Mouse (Mus musculus): ENCODE data around the gene Mak. TPM values are rescaled to one million over a fixed set of nuclear protein-coding genes. Genes with fewer than 3 reads are reported as not detected.
A peak's percentile ranks its signal among the peaks of the same experiment; 100 is the strongest.

Gene Mak
- polyA plus RNA-seq, 1 experiment from 2014 or later, result 0.11 TPM

- H3K9me3 ChIP-seq (ENCODE audit: control insufficient read depth, low read length), result no peaks in the 10 kb centered on the region
- no peak overlapping the region for H3K4me2 ChIP-seq (ENCODE audit: low read depth, low read length)
- no peak overlapping the region for H3K9ac ChIP-seq (ENCODE audit: low read depth, low read length)
- H3K4me1 ChIP-seq (ENCODE audit: control insufficient read depth, insufficient read depth, low read length), result no peaks in the 10 kb centered on the region
- no peak for ATAC-seq
- WGBS, result 94% methylated on average over 2 of the region's 2 CpGs
- no peak overlapping the region for H3K27ac ChIP-seq (ENCODE audit: low read length)
- H3K27me3 ChIP-seq (replicated peaks; ENCODE audit: control insufficient read depth, insufficient read depth, low read length), result no peaks in the 10 kb centered on the region
- no peak overlapping the region for H3K4me3 ChIP-seq (ENCODE audit: low read length)
- H3K36me3 ChIP-seq (ENCODE audit: control insufficient read depth, insufficient read depth, low read length), result no peaks in the 10 kb centered on the region
Measured at GRCm38 (mm10) chr13:41100031-41100430, 20.5 kb upstream of the Mak start.

GRCm38 (mm10) chr13:41098325-41098724 lies 18.8 kb upstream of the Mak start:
- ATAC-seq, result no peak
- H3K4me3 ChIP-seq (ENCODE audit: low read length), result no peak overlapping the region
- no peak overlapping the region for H3K9ac ChIP-seq (ENCODE audit: low read depth, low read length)
- no peaks in the 10 kb centered on the region for H3K36me3 ChIP-seq (ENCODE audit: control insufficient read depth, insufficient read depth, low read length)
- 83% methylated on average over 15 of the region's 15 CpGs for WGBS
- H3K27ac ChIP-seq (ENCODE audit: low read length), result no peak overlapping the region
- no peaks in the 10 kb centered on the region for H3K27me3 ChIP-seq (replicated peaks; ENCODE audit: control insufficient read depth, insufficient read depth, low read length)
- H3K4me2 ChIP-seq (ENCODE audit: low read depth, low read length), result no peak overlapping the region
- H3K9me3 ChIP-seq (ENCODE audit: control insufficient read depth, low read length), result no peaks in the 10 kb centered on the region
- H3K4me1 ChIP-seq (ENCODE audit: control insufficient read depth, insufficient read depth, low read length), result no peaks in the 10 kb centered on the region

GRCm38 (mm10) chr13:41097324-41098058 lies 18.0 kb upstream of the Mak start:
- Histone ChIP-seq H3K36me3 (ENCODE audit: control insufficient read depth, insufficient read depth, low read length) (no peaks in the 10 kb centered on the region), H3K9me3 (ENCODE audit: control insufficient read depth, low read length) (no peaks in the 10 kb centered on the region), H3K27ac (ENCODE audit: low read length) (no peak overlapping the region), H3K9ac (ENCODE audit: low read depth, low read length) (no peak overlapping the region), H3K27me3 (replicated peaks; ENCODE audit: control insufficient read depth, insufficient read depth, low read length) (no peaks in the 10 kb centered on the region), H3K4me2 (ENCODE audit: low read depth, low read length) (0 out of 2 replicates have a peak overlapping the region, but pooled peaks have one; percentile 16), H3K4me1 (ENCODE audit: control insufficient read depth, insufficient read depth, low read length) (no peaks in the 10 kb centered on the region), H3K4me3 (ENCODE audit: low read length) (no peak overlapping the region)
- 53% methylated on average over 16 of the region's 16 CpGs for WGBS
- no peak for ATAC-seq

GRCm38 (mm10) chr13:41094160-41094559 lies 14.7 kb upstream of the Mak start:
- 79% methylated on average over 10 of the region's 10 CpGs for WGBS
- H3K36me3 ChIP-seq (ENCODE audit: control insufficient read depth, insufficient read depth, low read length), result no peaks in the 10 kb centered on the region
- no peak for ATAC-seq
- no peak overlapping the region for H3K9ac ChIP-seq (ENCODE audit: low read depth, low read length)
- no peak overlapping the region for H3K4me2 ChIP-seq (ENCODE audit: low read depth, low read length)
- H3K27ac ChIP-seq (ENCODE audit: low read length), result no peak overlapping the region
- no peak overlapping the region for H3K4me3 ChIP-seq (ENCODE audit: low read length)
- H3K9me3 ChIP-seq (ENCODE audit: control insufficient read depth, low read length), result no peaks in the 10 kb centered on the region
- no peaks in the 10 kb centered on the region for H3K27me3 ChIP-seq (replicated peaks; ENCODE audit: control insufficient read depth, insufficient read depth, low read length)
- H3K4me1 ChIP-seq (ENCODE audit: control insufficient read depth, insufficient read depth, low read length), result no peaks in the 10 kb centered on the region

GRCm38 (mm10) chr13:41091271-41091670 lies 11.8 kb upstream of the Mak start:
- H3K4me2 ChIP-seq (ENCODE audit: low read depth, low read length), result no peak overlapping the region
- no peak overlapping the region for H3K4me3 ChIP-seq (ENCODE audit: low read length)
- H3K27me3 ChIP-seq (replicated peaks; ENCODE audit: control insufficient read depth, insufficient read depth, low read length), result no peaks in the 10 kb centered on the region
- 27% methylated on average over 10 of the region's 10 CpGs for WGBS
- H3K9me3 ChIP-seq (ENCODE audit: control insufficient read depth, low read length), result no peaks in the 10 kb centered on the region
- H3K36me3 ChIP-seq (ENCODE audit: control insufficient read depth, insufficient read depth, low read length), result no peaks in the 10 kb centered on the region
- H3K27ac ChIP-seq (ENCODE audit: low read length), result no peak overlapping the region
- no peak for ATAC-seq
- H3K4me1 ChIP-seq (ENCODE audit: control insufficient read depth, insufficient read depth, low read length), result no peaks in the 10 kb centered on the region
- no peak overlapping the region for H3K9ac ChIP-seq (ENCODE audit: low read depth, low read length)

- Histone ChIP-seq H3K36me3 (ENCODE audit: control insufficient read depth, insufficient read depth, low read length) (no peaks in the 10 kb centered on the region), H3K4me1 (ENCODE audit: control insufficient read depth, insufficient read depth, low read length) (no peaks in the 10 kb centered on the region), H3K9ac (ENCODE audit: low read depth, low read length) (no peak overlapping the region), H3K4me2 (ENCODE audit: low read depth, low read length) (no peak overlapping the region), H3K4me3 (ENCODE audit: low read length) (no peak overlapping the region), H3K9me3 (ENCODE audit: control insufficient read depth, low read length) (no peaks in the 10 kb centered on the region), H3K27me3 (replicated peaks; ENCODE audit: control insufficient read depth, insufficient read depth, low read length) (no peaks in the 10 kb centered on the region), H3K27ac (ENCODE audit: low read length) (no peak overlapping the region)
- ATAC-seq, result no peak
Measured at GRCm38 (mm10) chr13:41088746-41089145, 9.2 kb upstream of the Mak start.

GRCm38 (mm10) chr13:41085140-41085539 lies 5.6 kb upstream of the Mak start:
- 11% methylated on average over 2 of the region's 2 CpGs for WGBS
- H3K9me3 ChIP-seq (ENCODE audit: control insufficient read depth, low read length), result no peaks in the 10 kb centered on the region

GRCm38 (mm10) chr13:41084521-41084920 lies 5.0 kb upstream of the Mak start:
- H3K9ac ChIP-seq (ENCODE audit: low read depth, low read length), result no peak overlapping the region
- WGBS, result 75% methylated on average over 3 of the region's 3 CpGs
- H3K36me3 ChIP-seq (ENCODE audit: control insufficient read depth, insufficient read depth, low read length), result no peaks in the 10 kb centered on the region
- no peak overlapping the region for H3K4me3 ChIP-seq (ENCODE audit: low read length)
- ATAC-seq, result no peak
- H3K27ac ChIP-seq (ENCODE audit: low read length), result no peak overlapping the region
- no peaks in the 10 kb centered on the region for H3K27me3 ChIP-seq (replicated peaks; ENCODE audit: control insufficient read depth, insufficient read depth, low read length)
- H3K4me1 ChIP-seq (ENCODE audit: control insufficient read depth, insufficient read depth, low read length), result no peaks in the 10 kb centered on the region
- no peaks in the 10 kb centered on the region for H3K9me3 ChIP-seq (ENCODE audit: control insufficient read depth, low read length)
- H3K4me2 ChIP-seq (ENCODE audit: low read depth, low read length), result no peak overlapping the region

More at GRCm38 (mm10) chr13:41085140-41085539, 5.6 kb upstream of the Mak start:
- H3K36me3 ChIP-seq (ENCODE audit: control insufficient read depth, insufficient read depth, low read length), result no peaks in the 10 kb centered on the region
- no peaks in the 10 kb centered on the region for H3K4me1 ChIP-seq (ENCODE audit: control insufficient read depth, insufficient read depth, low read length)
- H3K4me3 ChIP-seq (ENCODE audit: low read length), result no peak overlapping the region
- H3K27ac ChIP-seq (ENCODE audit: low read length), result no peak overlapping the region
- no peak for ATAC-seq
- H3K27me3 ChIP-seq (replicated peaks; ENCODE audit: control insufficient read depth, insufficient read depth, low read length), result no peaks in the 10 kb centered on the region
- no peak overlapping the region for H3K4me2 ChIP-seq (ENCODE audit: low read depth, low read length)
- no peak overlapping the region for H3K9ac ChIP-seq (ENCODE audit: low read depth, low read length)

GRCm38 (mm10) chr13:41080700-41081099 lies 1.2 kb upstream of the Mak start:
- H3K9me3 ChIP-seq (ENCODE audit: control insufficient read depth, low read length), result no peaks in the 10 kb centered on the region
- ATAC-seq, result no peak
- H3K4me2 ChIP-seq (ENCODE audit: low read depth, low read length), result no peak overlapping the region
- H3K4me1 ChIP-seq (ENCODE audit: control insufficient read depth, insufficient read depth, low read length), result no peaks in the 10 kb centered on the region
- H3K27ac ChIP-seq (ENCODE audit: low read length), result no peak overlapping the region
- H3K27me3 ChIP-seq (replicated peaks; ENCODE audit: control insufficient read depth, insufficient read depth, low read length), result peaks cover 8% of the 10 kb centered on the region; the same call in 1 of the 2 replicates
- no peak overlapping the region for H3K9ac ChIP-seq (ENCODE audit: low read depth, low read length)
- H3K36me3 ChIP-seq (ENCODE audit: control insufficient read depth, insufficient read depth, low read length), result no peaks in the 10 kb centered on the region
- no peak overlapping the region for H3K4me3 ChIP-seq (ENCODE audit: low read length)
- WGBS, result 91% methylated on average over 6 of the region's 6 CpGs

GRCm38 (mm10) chr13:41079859-41080258 lies 353 bp upstream of the Mak start:
- H3K4me2 ChIP-seq (ENCODE audit: low read depth, low read length), result no peak overlapping the region
- no peaks in the 10 kb centered on the region for H3K36me3 ChIP-seq (ENCODE audit: control insufficient read depth, insufficient read depth, low read length)
- no peaks in the 10 kb centered on the region for H3K9me3 ChIP-seq (ENCODE audit: control insufficient read depth, low read length)
- H3K27ac ChIP-seq (ENCODE audit: low read length), result no peak overlapping the region
- H3K4me3 ChIP-seq (ENCODE audit: low read length), result no peak overlapping the region
- no peak overlapping the region for H3K9ac ChIP-seq (ENCODE audit: low read depth, low read length)
- H3K27me3 ChIP-seq (replicated peaks; ENCODE audit: control insufficient read depth, insufficient read depth, low read length), result peaks cover 8% of the 10 kb centered on the region; the same call in 1 of the 2 replicates
- H3K4me1 ChIP-seq (ENCODE audit: control insufficient read depth, insufficient read depth, low read length), result no peaks in the 10 kb centered on the region
- ATAC-seq, result no peak; the same call in 1 of the 2 replicates
- 54% methylated on average over 5 of the region's 5 CpGs for WGBS
